Mouse (Mus musculus) MN1 (cell line): Measurements from ENCODE around the gene Sema3f.

Experiments
- DNase-seq: peaks from one replicate; pipeline ENCODE4 v3.0.0-alpha.2; 2016; ENCODE audit warnings: low spot score

Gene Sema3f

GRCm38 (mm10) chr9:107660777-107661176, 49.5 kb downstream of the Sema3f start:
- DNase-seq = no peak

GRCm38 (mm10) chr9:107659961-107660360, 50.3 kb downstream of the Sema3f start:
- no peak for DNase-seq

DNA sequence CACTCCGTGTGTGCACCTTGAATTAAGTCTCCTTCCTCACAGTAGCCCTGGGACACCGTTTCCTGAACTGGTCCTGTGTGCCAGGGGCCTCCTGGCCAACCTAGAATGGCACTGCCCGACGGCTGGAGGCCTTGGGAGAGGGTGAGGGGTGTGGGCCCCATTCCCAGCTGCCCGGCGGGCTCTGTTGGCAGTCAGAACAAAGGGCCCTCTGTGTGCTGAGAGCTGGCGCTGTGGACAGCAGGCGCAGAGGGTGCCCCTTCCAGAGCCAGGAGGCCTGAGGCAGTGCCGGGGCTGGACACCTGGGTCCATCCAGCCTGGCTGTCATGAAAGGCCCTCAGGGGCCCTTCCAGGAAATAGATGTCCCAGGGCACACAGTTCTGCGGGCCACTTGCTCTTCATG, 50.7 kb downstream of the Sema3f start:
- DNase-seq = no peak

GRCm38 (mm10) chr9:107658096-107658495, 52.2 kb downstream of the Sema3f start:
- DNase-seq = no peak

DNA sequence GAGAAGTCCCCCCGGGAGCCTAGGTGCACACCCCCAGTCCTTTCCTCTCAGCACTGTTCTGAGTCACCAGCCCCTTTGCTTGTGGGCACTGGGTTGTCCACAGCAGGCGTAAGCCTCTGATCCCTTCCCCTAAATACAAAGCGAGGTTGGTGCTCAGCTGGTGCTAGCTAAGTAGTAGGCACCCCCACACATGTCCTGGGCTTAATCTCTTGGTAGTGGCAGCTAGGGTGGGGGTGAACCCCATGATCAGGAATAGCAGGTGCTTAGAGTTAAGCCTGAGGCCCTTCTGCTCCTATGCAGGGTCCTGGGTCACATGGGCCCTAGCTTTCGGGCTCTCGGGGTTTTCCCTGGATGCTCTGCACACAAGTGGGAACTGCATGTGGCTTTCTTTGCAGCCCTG, 53.1 kb downstream of the Sema3f start:
- DNase-seq = no peak

GRCm38 (mm10) chr9:107654585-107654984, 55.7 kb downstream of the Sema3f start:
- DNase-seq = no peak

GRCm38 (mm10) chr9:107653474-107653873, 56.8 kb downstream of the Sema3f start:
- DNase-seq = no peak

- DNase-seq = no peak
Measured at GRCm38 (mm10) chr9:107650708-107651481, 59.4 kb downstream of the Sema3f start.

DNA sequence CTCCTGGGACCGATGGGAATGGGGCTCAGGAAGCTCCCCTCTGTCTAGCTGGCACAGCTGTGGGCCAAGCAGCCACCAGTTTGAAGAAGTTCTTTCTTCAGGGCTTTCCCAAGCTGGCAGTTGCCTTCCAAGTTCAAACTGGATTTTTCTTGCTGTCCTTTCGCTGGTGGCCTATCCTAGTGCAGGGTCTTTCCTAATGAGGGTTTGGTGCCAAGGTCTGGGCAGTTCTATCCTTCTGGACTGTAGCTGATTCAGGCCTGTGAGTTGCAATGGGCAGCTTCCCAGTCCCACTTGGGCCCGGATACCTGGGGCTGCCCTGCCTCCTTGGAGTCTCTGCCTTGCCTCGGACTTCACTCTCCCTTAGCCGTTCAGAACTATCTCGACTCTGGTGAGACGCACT, 60.0 kb downstream of the Sema3f start:
- no peak for DNase-seq

GRCm38 (mm10) chr9:107648767-107649166, 61.5 kb downstream of the Sema3f start:
- DNase-seq = no peak

DNA sequence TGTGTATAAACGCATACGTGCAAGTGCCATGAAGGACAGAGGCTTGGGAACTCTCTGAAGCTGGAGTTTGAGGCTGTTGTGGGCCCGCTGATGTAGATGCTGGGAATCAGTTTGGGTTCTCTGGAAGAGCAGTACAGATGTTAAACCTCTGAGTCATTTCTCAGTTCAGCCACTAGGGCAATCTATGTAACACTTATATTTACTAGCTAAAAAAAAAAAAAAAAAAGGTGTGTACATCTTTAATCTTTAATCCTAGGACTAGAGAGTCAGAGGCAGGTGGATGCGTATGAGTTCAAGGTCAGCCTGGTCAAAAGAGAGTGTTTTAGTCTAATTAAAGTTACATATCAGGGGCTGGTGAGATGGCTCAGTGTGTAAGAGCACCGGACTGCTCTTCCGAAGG, 63.3 kb downstream of the Sema3f start:
- DNase-seq = no peak

- peak; percentile 81 for DNase-seq
Measured at GRCm38 (mm10) chr9:107645577-107645976, 64.7 kb downstream of the Sema3f start.

DNA sequence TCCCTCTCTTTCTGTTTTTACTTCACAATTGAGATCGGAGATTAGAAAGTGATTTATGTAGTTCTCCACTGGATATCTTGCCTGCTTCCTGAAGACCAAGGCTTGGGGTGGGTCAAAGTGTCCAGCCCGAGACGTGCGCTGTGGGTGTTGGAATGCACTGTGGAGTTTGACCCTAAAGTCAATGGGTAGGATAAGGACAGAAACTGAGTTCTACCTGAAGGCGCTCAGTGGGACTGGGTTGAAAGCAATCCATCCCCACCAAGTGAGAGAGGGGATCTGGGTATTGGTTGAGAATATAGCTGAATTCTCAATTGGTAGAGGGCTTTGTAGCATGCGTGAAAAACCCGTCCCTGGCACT, 65.1 kb downstream of the Sema3f start:
- DNase-seq = no peak

- peak; percentile 91 for DNase-seq
Measured at GRCm38 (mm10) chr9:107644495-107645152, 65.7 kb downstream of the Sema3f start.

- DNase-seq = no peak
Measured at GRCm38 (mm10) chr9:107643544-107644214, 66.6 kb downstream of the Sema3f start.

DNA sequence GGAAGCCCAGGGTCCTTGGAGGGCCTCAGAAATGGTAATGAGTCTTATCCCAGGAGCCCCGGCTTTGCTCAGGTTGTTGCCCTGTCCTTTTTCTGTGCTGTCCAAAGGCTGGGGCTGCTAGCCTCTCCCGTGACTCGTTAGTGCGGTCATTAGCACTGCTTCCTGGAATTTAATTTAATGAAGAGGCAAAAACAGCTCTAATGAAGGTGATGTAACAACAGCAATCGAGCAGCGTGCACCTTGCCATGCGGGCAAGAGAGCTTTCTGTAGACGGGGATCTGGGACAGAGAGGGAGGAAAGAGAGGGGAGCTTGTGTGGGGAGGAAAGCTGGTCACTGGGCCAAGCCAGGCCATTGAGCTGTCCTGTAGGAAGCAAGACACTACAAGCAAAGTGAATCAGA, 68.6 kb downstream of the Sema3f start:
- DNase-seq = peak; percentile 68

DNA sequence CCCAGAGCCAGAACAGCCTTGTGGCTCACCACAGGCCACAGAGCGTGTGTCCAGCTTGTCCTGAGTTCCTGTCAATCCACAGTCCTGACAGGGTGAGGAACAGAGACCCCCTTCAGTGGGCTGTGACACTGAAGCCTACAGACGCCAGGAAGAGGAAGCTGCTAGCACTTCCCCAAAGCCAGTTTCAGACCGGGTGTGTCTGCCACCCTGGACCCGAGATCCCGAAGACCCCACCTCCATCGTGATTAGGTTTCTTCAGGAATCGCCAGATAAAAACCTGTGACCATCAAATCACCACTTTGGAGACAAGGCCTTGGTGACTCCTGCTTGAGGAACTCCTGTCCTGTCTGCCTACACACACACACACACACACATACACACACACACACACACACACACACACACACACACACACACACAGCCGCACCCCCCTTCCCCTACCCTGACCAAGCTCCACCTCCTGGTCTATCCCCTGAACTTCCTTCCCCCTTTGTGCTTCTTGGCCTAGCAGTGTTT, 70.0 kb downstream of the Sema3f start:
- no peak for DNase-seq

DNA sequence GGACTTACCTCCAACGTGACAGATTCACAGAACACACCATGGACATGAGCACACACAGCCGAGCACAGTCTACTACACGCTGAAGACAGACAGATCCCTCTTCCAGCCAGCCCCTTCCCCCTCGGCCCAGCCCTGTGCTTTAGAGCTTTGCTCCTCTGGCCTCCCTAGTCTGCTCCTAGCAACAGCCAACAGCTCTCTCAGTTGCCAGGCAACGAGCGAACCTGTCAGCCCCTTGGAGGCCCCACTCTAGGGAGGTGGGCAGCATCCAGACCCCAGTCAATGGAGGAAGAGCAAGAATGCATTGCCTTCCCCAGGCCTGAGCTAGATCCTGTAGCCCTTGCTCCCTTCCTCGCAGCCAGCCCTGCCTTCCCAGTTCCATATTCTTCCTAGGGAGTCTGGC, 73.2 kb downstream of the Sema3f start:
- peak; percentile 50 for DNase-seq

GRCm38 (mm10) chr9:107635279-107636028, 74.8 kb downstream of the Sema3f start, which contains the start of gene Gnai2:
Gene Gnai2, minus strand, starts transcription at chr9:107635367.
- peak; percentile 96 for DNase-seq

- no peak for DNase-seq
Measured at GRCm38 (mm10) chr9:107634406-107635278, 75.6 kb downstream of the Sema3f start.
